Mouse (Mus musculus) thymus, postnatal 10 days (tissue): ENCODE measurements around the gene Gm20696.
A peak's percentile ranks its signal among the peaks of the same experiment; 100 is the strongest.

Experiments
- DNase-seq, 2 experiments: peaks; one replicate each; pipeline ENCODE4 v3.0.0; 2021; ENCODE audit warnings: low spot score in 2 of 2

Gene Gm20696

DNA sequence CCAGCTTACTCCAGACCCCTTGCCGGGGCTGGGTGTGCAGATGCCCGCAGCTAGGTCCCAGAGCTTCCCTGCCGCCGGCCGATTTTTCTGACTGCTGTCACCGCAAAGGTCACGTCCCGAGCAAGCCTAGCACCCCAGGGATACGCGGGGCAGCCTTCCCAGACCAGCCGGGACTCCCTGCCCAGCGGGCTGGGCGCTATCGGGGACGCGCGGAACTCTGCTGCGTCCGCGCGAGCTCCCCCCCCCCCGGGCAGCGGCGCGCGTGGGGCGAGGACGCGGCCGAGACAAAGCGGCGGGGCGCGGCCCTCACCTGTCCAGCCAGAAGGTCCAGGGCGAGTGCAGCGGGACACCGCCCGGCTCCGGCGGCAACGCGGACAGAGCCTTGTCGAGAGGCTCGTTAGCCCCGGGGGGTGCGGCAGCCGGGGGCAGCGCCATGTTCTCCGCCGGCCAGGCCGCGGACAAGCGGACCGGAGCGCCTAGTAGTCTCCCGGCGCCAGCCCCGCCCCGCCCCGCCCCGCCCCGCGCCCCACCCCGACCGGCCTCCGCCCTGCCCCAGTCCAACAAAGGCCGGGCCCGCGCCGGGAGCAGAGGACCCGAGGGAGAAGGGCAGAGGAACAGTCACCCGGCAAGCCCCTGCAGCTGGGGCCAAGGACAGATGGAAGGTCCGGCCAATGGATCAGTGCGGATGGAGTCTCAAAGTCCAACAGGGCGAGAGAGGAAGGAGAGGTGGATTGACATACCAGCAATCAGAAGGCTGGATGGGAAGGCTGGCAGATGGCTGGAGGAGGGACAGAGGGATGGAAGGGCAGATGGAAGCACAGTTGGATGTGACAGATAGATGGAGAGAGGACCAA, at the start of gene Gm20696, which contains the start of gene Eif4e3:
Gm20696 (minus strand) TSS at position 480 of the 854 bp plus-strand sequence.
Eif4e3 (minus strand) TSS at position 454 of the 854 bp plus-strand sequence.
- DNase-seq = no peak

DNA sequence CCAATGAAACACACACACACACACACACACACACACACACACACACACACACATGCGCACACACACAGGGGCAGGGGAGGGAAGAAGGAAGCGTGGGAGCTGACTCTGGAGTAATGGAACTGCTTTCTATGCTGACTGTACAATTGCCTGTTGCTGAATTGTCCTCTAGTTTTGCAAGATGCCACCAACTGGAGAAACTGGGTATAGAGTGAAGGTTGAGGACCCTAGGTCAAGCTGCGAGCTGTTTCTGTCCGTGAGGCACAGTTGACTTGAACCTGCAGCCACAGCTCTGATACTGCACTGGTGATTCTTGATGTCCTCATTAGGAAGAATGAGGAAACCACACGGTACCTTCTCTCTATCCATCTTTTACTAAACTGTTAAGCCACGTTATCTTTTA, 49.3 kb upstream of the Gm20696 start:
- DNase-seq = no peak

DNA sequence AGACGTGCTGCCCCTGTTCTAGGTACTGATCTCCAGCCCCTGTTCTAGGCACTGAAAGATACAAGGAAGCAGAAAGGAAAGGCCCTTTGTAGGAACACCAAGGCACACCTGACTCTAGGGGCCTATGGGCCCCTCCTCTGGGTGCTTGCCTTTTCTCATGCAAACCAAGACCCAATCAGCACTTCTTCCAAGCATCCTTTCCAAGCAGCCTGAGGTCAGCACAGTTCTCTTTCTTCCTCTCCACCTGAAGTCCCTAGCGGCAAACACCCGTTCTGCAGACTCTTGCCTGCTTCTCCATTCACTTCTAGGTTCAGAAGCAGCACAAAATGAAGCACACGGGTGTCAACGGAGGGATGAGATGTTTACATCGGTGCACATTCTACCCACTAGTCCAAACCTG, 48.6 kb upstream of the Gm20696 start:
- no peak for DNase-seq

DNA sequence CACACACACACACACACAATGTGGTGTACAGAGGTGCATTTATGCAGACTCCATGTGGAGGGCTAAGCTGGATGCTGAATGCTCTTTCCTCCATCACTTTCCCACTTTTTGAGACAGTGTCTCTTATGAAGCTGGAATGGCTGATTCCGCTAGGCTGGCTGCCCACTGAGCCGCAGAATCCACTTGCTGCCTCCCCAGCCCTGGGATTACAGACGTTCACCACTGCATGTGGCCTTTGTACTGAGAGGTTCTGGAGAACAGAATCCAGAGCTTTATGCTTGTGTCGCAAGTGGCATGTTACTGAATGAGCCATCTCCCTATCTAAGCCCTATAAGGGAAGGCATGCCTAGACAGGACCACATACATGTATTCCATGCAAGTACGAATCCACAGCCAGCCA, 46.7 kb upstream of the Gm20696 start:
- DNase-seq = no peak

DNA sequence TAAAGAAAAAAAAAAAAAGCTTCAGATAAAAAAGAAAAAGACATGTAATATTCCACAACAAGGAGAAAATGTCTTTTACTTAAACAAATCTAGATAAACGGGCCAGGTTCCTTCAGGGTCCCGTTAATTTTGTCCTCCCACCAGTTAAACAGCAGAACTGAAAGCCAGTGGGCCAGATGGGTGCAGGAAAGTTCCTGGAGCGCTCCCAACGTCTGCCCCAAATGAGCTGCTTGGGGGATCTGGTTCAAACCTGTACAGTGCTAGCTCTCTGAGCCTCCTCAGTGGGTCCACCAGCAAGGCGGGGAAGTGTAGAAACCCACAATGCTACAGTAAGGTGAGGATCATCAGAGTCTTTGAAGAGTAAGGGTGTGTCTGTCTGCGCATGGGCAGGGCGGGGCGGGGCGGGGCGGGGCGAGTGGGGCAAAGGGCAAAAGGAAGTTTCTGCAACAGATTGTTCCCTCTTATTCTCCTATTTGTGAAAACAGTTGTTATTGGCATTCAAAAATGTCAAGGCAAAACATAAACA, 45.0 kb upstream of the Gm20696 start:
- no peak for DNase-seq

DNA sequence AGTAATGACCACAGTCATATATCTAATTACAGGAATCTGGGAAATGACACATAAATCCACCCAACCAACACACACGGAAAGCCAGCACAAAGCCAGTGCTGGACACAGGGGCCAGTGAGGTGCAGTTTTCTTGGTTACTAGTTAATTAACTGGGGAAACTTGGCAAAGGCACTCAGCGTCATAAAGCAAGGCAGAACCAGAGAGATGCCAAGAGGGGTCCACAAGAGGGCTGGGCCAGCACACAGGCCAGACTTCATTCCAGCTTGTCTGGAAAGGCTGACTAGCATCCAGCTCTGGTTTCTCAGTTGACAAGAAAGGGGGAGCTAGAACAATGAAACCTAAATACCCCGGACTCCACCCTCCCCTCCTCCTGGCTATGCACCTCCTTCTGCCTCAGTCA, 33.9 kb upstream of the Gm20696 start:
- DNase-seq = no peak

DNA sequence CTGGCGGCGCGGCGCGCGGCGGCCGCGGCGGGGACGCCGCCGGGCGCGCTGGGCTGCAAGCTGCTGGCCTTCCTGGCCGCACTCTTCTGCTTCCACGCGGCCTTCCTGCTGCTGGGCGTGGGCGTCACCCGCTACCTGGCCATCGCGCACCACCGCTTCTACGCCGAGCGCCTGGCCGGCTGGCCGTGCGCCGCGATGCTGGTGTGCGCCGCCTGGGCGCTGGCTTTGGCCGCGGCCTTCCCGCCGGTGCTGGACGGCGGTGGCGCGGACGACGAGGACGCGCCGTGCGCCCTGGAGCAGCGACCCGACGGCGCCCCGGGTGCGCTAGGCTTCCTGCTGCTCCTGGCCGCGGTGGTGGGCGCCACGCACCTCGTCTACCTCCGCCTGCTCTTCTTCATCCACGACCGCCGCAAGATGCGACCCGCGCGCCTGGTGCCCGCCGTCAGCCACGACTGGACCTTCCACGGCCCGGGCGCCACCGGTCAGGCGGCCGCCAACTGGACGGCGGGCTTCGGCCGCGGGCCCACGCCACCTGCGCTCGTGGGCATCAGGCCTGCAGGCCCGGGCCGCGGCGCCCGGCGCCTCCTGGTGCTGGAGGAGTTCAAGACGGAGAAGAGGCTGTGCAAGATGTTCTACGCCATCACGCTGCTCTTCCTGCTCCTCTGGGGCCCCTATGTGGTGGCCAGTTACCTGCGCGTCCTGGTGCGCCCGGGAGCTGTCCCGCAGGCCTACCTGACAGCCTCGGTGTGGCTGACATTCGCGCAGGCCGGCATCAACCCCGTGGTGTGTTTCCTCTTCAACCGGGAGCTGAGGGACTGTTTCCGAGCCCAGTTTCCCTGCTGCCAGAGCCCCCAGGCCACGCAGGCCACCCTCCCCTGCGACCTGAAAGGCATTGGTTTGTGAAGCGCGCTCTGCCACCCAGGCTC, 26.6 kb upstream of the Gm20696 start:
- no peak for DNase-seq

DNA sequence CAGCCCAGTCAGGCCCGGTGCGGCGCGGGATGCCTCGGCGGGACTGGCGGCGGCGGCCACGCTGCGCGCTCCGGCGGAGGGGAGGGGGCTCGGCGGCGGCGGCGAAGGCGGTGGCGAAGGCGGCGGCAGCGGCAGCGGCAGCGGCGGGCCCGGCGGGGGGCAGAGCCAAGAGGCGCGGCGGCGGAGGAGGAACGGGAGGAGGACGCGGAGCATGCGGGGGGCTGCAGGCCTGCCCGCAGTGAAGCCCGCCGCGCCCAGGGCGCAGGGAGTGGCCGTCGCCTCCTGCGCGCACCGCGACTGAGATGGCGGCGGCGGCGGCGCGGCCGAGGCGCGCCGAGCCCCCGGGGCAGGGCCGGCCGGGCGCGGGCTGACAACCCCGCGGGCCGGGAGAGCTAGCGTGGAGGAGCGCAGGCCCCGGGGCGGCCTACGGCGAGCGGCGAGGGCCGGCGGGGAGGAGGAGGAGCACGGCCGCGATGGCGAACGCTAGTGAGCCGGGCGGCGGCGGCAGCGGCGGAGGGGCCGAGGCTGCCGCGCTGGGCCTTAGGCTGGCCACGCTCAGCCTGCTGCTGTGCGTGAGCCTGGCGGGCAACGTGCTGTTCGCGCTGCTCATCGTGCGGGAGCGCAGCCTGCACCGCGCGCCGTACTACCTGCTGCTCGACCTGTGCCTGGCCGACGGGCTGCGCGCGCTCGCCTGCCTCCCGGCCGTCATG, 25.8 kb upstream of the Gm20696 start, which contains the start of gene Gpr27:
Gpr27 (plus strand) TSS at position 474 of the 710 bp plus-strand sequence.
- DNase-seq = no peak

DNA sequence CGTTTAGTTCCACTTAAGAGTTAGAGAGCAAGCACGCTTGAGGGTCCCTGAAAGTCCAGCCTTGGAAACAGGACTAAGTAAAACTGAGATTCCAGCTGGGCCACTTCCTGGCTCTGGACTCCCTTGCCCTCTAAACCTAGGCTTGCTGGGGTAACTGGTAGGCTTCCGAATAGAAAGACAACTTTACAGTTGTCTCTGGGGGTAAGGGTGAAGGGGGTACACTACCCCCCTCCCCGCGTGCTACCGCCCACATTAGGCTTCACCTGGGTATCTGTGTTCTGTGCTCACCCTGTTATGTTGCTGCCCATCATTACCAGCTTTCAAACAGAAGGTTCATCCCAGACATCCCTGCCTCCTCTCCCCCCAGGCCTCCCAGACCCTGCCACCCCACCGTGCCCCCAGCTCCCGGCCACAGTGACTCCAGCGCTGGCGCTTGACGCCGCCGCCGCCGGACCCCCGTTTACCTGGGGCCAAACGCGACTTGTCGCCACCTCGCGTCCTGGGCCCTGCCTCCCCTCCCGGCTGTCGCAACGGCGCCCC, 25.1 kb upstream of the Gm20696 start:
- no peak for DNase-seq

DNA sequence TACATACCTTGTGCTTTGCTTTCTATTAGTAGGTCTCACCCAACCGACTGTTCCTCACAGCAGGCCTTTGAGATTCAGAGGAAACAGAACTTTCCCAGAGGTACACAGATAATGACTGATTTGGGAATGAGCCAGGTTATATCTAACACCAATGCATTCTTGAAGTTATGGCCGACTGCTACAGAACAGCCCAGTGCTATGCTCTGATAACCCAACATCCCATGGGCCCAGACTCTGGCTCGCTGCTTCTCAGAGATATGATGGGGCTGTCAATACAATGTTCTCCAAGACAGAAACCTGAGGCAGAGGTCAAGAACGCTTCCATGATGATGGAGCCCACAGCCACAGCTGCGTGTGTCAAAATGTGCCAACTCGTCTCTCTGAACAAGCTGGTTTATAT, 21.9 kb upstream of the Gm20696 start:
- DNase-seq = no peak

DNA sequence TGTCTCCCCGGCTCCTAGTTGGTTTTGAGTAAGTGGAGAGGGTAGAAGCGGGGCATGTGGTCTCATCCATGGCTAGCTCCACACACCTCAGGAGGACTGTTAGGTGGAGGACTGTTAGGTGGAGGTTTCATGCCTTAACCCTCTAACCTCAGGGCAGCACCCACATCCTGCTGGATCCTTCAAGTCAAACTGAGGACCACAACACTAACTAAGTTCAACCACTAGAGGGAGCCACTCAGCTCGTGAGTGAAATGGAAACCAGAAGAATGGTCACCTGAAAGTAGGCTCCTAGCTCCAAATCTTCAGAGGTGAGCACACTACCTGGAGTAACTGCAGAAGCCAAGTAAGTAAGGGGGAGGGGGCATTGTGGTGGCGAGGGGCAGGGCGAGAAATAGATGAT, 18.3 kb upstream of the Gm20696 start:
- DNase-seq = peak in 1 of 2 experiments; percentile 65

DNA sequence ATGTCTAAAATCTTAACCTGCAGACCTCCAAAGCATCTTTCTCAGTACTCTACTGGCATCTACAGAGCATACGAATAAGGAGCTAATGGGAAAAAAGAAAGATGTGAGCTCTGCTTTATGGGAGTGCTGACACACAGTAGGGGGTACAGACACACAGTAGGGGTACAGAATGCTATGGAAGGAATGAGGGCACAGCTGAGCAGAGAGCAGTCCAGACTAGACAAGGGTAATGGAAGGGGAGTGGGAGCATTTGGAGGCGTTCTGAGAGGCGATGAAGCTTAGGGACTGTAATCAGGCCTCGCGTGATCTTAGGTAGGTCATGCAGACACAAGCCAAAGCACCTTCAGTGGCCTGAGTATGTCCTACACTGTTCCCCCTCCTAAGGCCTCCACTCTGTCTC, 17.4 kb upstream of the Gm20696 start:
- no peak for DNase-seq

DNA sequence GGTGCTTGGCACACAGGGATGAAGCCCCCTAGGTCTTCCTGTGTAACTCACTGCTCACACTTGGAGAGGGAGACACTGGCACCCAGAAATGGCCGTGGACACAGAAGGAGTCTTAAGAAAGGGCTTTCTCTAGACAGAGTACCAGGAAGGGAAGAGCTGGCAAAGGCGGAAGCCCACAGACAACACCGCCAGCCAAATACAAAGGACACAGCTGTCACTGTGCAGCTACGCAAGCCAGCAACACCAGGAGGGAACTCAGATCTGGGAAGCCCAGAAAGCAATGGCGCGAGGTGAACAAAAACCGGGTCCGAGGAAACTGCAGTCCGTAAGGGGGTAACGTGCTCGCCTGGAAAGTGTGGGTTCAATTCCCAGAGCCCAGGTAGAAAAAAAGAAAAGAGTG, 11.5 kb upstream of the Gm20696 start:
- DNase-seq = no peak

DNA sequence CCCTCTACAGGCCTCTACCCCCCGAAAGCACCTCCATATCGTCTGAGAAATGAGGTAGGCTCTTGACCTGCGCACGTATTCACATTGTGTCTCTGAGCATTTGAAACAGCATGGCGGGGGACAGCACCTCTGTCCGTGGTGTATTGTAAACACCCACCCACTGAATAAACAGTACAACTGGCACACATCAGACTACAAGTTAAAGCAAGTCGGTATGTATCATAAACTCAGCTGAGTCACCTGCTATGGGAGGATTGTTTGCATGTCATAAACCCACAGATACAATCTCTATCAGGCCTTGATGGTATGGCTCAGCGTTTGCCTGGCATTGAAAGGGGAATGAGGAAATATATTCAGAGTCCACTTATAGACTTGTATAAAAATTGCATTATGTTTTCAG, 10.7 kb upstream of the Gm20696 start:
- DNase-seq = no peak

DNA sequence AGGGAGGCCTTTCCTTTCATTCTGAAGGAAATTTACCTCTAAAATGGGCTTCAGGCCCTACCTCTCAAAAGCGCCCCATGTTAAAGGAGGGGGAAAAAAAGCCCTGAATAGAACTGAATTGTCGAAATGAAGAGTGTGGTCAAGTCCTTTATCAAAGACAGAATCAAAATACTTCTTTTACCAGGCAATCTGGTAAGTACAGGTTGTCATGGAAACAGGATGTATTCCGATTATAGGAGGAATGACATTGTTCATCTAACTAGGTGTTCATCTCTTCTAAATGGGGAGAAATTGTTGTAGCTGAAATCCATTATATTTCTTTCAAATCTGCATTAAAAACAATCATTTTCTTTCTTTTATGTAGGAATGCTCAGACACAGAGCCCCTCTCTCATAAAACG, 7.9 kb upstream of the Gm20696 start:
- DNase-seq = no peak

DNA sequence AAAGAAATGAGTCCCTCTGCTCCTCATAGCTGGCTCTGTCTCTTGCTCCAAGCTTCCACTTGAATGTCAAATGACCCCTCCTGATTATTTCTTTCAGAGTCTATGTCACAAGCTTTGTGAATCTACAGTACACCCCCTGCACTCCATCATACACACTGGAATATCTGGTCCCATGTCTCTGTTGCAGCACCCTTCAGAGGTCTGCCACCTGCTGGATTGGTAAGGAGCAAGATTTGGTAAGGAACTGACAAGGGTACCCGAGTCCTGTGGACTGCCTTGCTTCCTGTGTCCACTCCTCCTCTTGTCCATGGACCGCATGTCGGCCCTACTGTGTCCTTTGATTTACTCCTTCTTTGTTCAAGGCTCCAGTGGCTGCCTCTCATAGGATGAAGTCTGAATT, 5.2 kb upstream of the Gm20696 start:
- no peak for DNase-seq

DNA sequence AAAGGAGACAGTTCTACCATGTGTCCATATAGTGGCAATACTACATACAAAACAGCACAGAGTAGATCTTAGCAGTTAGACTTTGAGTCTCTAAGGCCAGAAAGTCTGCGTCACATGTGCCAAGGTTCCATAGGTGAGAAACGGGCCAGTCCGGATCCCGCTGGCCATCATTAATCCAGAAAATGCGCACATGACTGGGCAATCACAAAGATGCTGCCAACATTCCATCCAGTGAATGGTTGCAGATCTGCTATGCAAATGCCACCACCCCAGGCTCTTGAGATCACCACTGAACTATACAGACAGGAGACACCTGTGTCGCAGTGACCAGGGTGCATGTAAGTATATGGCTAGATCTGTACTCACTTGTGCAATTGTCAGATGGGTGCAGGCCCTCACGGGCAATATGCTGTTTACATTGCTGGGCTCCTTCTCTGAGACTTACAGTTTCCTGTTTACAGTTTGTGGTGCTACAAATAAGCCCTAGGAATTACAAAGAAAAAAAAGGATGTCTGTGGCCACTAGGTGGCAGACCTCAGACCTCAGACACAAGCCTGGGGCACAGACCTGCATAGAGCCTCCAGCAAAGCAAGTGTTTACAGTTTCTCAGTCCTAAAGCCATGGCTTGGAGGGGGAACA, 4.0 kb upstream of the Gm20696 start:
- peak; percentile 55 to 70 for DNase-seq

DNA sequence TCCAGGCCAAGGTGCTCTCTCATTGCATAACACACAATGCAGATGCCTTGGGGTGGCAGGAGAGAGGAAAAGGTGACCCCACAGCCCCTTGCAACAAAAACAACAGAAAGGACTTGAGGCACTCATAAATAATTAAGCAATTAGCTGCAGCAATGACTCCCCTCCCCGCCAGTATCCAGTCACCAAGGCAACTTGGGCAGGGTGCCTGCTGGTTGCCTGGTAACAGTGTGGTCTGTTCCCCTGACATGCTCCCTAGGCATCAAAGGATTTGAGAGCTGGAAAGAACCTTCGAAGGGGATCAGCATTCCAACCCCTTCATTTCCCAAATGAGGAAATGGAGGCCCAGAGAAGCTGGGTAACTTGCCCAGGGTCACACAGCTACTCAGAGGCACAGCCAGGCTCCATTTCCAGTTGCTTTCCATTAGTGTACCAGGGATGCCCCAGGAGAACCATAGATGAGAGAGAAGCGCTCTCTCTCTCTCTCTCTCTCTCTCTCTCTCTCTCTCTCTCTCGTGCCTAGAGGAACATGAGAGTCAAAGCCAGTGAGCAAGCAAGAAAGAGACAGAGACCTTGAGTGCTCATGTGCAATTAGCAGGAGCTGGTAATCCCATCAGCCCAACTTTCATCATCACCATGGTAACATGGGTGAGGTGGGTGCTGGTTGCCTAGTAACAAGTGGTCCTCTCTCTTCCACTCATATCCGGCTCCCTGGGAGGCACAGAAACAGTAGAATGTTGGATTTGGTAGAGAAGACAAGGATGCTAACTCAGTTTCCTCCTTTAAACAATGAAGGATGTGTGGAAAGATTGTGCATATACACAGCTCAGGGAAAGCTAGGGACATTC, 3.1 kb upstream of the Gm20696 start:
- DNase-seq = no peak

DNA sequence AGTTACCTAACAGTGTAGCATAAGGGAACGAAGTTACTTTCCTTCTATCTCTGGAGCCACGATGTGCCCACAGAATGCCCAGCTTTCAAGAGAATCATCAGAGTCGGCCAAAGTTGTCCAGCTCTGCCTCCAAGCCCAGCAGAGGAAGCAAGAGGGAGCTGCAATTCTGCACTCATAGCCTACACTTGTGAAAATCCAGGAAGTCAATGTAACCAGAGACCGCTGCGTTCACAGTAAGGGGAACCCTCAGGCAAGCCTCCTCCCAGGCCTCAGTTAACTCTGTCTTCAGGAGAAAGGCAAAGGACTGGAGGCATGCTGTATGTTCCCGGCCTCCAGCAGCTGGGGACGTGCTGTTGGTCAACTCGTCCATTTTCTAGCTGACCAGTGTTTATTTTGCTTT, 693 bp upstream of the Gm20696 start:
- peak in 1 of 2 experiments; percentile 41 for DNase-seq
